Mouse (Mus musculus): ENCODE data around the gene Ovol2. TPM values are rescaled to one million over a fixed set of nuclear protein-coding genes. Genes with fewer than 3 reads are reported as not detected.

Gene Ovol2
- total RNA-seq, 2 experiments from 2014 or later = not detected

DNA sequence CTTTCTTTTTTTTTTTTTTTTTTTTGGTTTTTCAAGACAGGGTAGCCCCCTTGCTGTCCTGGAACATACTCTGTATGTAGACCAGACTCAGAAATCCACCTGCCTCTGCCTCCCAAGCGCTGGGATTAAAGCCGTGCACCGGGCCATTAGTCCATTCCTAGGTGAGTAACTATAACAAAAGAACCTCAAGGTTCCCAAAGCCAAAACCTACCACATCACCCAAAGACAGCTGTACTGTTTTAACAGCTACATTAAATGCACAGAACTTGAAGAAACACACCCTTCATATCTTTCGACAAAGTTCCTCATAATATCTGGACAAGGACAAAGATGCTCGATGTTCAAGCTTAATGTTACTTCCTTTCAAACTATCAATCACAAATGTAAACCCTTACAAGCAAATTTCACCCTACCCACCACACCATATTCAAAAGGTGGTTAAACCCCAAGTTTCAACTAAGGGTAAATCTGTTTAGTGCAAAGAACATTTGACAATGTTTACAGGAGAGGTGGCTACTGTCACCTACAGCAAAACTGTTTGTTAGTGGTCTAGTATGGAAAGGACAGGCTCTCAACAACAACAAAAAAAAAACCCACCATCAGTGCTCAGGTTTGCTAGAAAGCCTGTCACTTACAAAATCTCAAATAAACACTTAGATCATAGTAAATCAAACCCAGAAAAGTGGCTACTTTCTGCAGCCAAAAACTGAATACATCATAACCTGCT is 64.8 kb downstream of the Ovol2 start:
- DNase-seq = no peak

DNA sequence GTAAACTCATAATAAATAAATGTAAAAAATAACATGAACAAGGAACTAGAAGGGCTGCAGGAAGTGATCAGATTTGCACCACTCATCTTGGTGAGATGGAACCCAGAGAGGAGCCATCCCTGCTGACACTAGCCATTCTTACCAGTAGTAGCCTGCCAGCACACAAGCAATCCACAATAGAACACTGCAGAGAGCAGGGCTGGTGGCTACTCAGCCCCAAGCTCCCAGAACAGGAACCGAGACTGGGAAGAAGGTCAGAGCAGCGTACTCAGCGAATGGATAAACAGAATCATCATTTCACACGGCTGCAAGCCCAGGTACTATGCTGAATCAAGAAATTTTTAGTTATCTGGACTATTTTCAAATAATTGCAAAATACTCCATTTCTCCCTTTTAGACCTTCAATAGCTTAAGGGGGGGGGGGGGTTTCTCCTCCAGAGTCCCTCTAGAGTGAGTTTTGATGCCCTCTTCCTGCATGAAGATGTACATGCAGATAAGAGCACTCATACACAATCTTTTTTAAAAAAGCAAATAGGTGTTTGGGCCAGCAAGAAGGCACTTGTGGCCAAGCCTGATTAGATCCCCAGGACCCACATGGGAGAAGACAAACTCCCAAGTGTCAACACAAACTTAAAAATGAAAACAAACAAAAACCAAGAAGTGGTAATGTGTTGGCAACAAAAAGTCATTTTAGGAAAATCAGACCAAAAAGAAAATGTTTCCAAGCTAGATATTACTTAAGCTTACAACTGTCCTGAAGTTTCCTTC is 65.8 kb downstream of the Ovol2 start:
- no peak for DNase-seq

DNA sequence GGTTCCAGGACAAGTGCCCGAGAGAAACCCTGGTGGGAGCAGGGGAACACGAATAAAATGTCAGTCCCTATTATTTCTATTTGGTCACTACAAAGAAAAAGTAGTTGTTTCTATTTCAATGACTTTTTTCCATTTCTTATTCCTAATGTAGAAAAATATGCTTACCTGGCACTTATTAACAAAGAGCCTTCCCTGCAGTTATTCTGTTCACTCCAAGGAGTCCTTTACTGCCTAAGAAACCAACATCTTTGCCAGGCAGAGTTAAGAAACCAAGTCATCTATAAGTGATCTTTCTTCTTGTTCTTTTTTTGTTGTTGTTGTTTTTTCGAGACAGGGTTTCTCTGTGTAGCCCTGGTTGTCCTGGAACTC is 66.8 kb downstream of the Ovol2 start:
- DNase-seq = no peak

DNA sequence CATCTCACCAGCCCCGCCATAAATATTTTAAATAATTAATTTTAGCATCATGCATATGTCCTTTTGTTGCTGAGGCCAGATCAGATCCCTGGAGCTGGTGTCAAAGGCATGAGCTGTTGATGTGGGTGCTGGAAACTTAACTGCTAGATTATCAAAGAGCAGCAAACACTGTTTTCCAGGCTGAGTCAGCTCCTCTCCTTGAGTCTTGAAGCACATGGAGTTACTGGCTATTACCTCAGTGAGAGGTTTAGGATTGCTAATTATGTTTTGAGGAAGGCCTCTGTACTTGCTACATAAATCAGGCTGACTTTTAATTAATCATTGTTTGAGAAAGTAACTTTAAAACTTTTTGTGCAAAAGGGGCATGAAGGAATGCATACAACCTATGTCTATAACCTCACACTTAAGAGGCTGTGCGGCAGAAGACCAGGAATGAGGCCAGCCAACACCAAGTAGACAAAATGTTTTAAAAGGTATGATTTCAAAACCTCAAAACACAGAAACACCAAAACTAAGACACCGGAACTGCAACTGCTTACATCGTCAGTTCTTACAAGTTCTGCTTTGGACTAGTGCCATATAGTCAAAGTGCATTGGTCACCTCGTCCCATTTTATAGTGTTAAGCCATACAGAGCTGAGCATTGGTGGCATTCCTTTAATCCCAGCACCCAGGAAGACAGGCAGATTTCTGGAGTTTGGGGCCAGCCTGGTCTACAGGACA is 67.4 kb downstream of the Ovol2 start:
- no peak for DNase-seq

DNA sequence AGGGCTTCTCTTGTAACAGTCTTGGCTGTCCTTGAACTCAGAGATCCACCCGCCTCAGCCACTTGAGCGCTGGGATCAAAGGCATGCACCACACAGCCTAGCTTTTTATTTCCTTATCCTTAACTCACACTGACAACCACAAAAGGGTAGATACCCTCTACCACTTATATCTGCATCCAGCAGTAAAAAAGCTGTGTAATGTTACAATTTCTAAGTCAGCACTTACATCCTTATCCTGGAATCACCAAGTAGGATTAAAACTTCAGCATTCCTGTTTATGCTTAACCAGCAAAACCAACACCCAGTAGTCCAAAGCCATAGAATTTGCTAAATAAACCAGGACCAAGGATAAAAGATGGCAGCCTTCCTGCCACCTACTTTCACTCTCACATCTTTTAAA is 69.1 kb downstream of the Ovol2 start:
- no peak for DNase-seq

Other genes with a start within 250 kb of the Ovol2 start
- 10 to 100 TPM; 14.7 to 17.7 TPM for gene Mgme1, start 61.5 kb downstream of the Ovol2 start, total RNA-seq (2021)
- 10 to 100 TPM; 93.5 to 97.0 TPM for gene Snx5, start 61.2 kb downstream of the Ovol2 start, total RNA-seq (2021)
- 10 to 100 TPM; 23.8 to 28.8 TPM for gene Kat14, start 36.8 kb upstream of the Ovol2 start, total RNA-seq (2021)
- 1 to 10 TPM; 5.9 to 8.6 TPM for gene Pet117, start 36.9 kb upstream of the Ovol2 start, total RNA-seq (2021)
- 1 to 10 TPM in 1 of 2 experiments, under 1 TPM in 1; 0.99 to 3.5 TPM for gene Dzank1, start 195.3 kb upstream of the Ovol2 start, total RNA-seq (2021)
- gene Polr3f, start 195.6 kb upstream of the Ovol2 start, total RNA-seq (2021) = 10 to 100 TPM; 17.0 to 20.7 TPM
- 10 to 100 TPM; 26.0 to 27.3 TPM for gene Rbbp9, start 218.7 kb upstream of the Ovol2 start, total RNA-seq (2021)
- gene Sec23b, start 224.1 kb upstream of the Ovol2 start, total RNA-seq (2021) = 10 to 100 TPM; 55.0 to 66.7 TPM